Mouse (Mus musculus) embryonic facial prominence, embryonic 12.5 days (tissue): ENCODE measurements around the gene Il1f10. TPM values are rescaled to one million over a fixed set of nuclear protein-coding genes. Genes with fewer than 3 reads are reported as not detected.

Source experiments
- ATAC-seq: fragments of 200-750 bp; cut with Nextera tagmentation; 2 replicates; pipeline ENCODE4 v1.8.0; 2017; ENCODE audit not compliant: insufficient number of reproducible peaks, insufficient read depth, low FRiP score, low TSS enrichment
- H3K27ac ChIP-seq: fragments of 300-500 bp; sonication (generic); 2 replicates; pipeline ENCODE4 v1.5.1; 2016; ENCODE audit warnings: mild to moderate bottlenecking
- H3K27me3 ChIP-seq: fragments of 300-500 bp; sonication (generic); 2 replicates; pipeline ENCODE4 v1.6.1; 2016; ENCODE audit warnings: mild to moderate bottlenecking, moderate library complexity
- H3K36me3 ChIP-seq: fragments of 300-500 bp; sonication (generic); 2 replicates; pipeline ENCODE4 v1.6.1; 2016; ENCODE audit warnings: mild to moderate bottlenecking
- H3K4me1 ChIP-seq: fragments of 300-500 bp; sonication (generic); 2 replicates; pipeline ENCODE4 v1.6.1; 2016
- H3K4me2 ChIP-seq: fragments of 300-500 bp; sonication (generic); replicated peaks from 2 replicates; pipeline ENCODE4 v1.6.1; 2016; ENCODE audit warnings: mild to moderate bottlenecking, moderate library complexity
- H3K4me3 ChIP-seq: fragments of 300-500 bp; sonication (generic); 2 replicates; pipeline ENCODE4 v1.5.1; 2016; ENCODE audit warnings: mild to moderate bottlenecking
- H3K9ac ChIP-seq: fragments of 300-500 bp; sonication (generic); 2 replicates; pipeline ENCODE4 v1.6.1; 2016; ENCODE audit warnings: mild to moderate bottlenecking, moderate library complexity
- H3K9me3 ChIP-seq: fragments of 300-500 bp; sonication (generic); 2 replicates; pipeline ENCODE4 v1.6.1; 2016; ENCODE audit warnings: mild to moderate bottlenecking, moderate library complexity
- WGBS: fragments of 180-500 bp; shearing (Covaris S2); methylation state at CpG from one replicate; pipeline ENCODE4 v1.1.7; 2016; 5-methylcytosine and 5-hydroxymethylcytosine counted together
- polyA plus RNA-seq: library from polyadenylated mRNA; unstranded; fragments of >200 nt; fragmentation: Nextera tagmentation; extraction: Ambion mirVana; gene quantifications from 2 replicates; pipeline ENCODE4 v1.2.1, GENCODE M21; 2016

Gene Il1f10
- polyA plus RNA-seq = not detected in 2 replicates

GRCm38 (mm10) chr2:24290896-24291295, at the start of gene Il1f10:
Gene Il1f10, plus strand, starts transcription at chr2:24291196.
- no peaks in the 10 kb centered on the region for H3K27me3 ChIP-seq
- H3K4me3 ChIP-seq = no peak within 1 kb of the TSS
- no peak within 1 kb of the TSS for H3K9ac ChIP-seq
- H3K4me2 ChIP-seq = no peak within 1 kb of the TSS
- 69% methylated on average over 5 of the region's 5 CpGs for WGBS
- no peaks in the 10 kb centered on the region for H3K9me3 ChIP-seq
- no peak within 1 kb of the TSS for H3K27ac ChIP-seq
- no peaks in the 10 kb centered on the region for H3K4me1 ChIP-seq
- ATAC-seq = no peak
- H3K36me3 ChIP-seq = no peaks in the 10 kb centered on the region

GRCm38 (mm10) chr2:24267503-24267902, 23.5 kb upstream of the Il1f10 start:
- Histone ChIP-seq H3K36me3 (no peaks in the 10 kb centered on the region), H3K9ac (no peak overlapping the region), H3K27ac (no peak overlapping the region), H3K4me1 (no peaks in the 10 kb centered on the region), H3K27me3 (no peaks in the 10 kb centered on the region), H3K4me2 (no peak overlapping the region), H3K4me3 (no peak overlapping the region), H3K9me3 (no peaks in the 10 kb centered on the region)
- 85% methylated on average over 1 of the region's 1 CpGs for WGBS
- no peak for ATAC-seq

- Histone ChIP-seq H3K4me3 (no peak overlapping the region), H3K4me2 (no peak overlapping the region), H3K36me3 (no peaks in the 10 kb centered on the region), H3K27ac (no peak overlapping the region), H3K9ac (no peak overlapping the region), H3K27me3 (no peaks in the 10 kb centered on the region), H3K4me1 (no peaks in the 10 kb centered on the region), H3K9me3 (no peaks in the 10 kb centered on the region)
- ATAC-seq = no peak
- 61% methylated on average over 2 of the region's 2 CpGs for WGBS
Observed at GRCm38 (mm10) chr2:24273619-24274018, 17.4 kb upstream of the Il1f10 start.

GRCm38 (mm10) chr2:24275146-24275545, 15.8 kb upstream of the Il1f10 start:
- no peak overlapping the region for H3K4me2 ChIP-seq
- H3K4me3 ChIP-seq = no peak overlapping the region
- no peaks in the 10 kb centered on the region for H3K27me3 ChIP-seq
- no peak for ATAC-seq
- no peaks in the 10 kb centered on the region for H3K36me3 ChIP-seq
- no peaks in the 10 kb centered on the region for H3K4me1 ChIP-seq
- 61% methylated on average over 1 of the region's 1 CpGs for WGBS
- no peaks in the 10 kb centered on the region for H3K9me3 ChIP-seq
- H3K27ac ChIP-seq = no peak overlapping the region
- no peak overlapping the region for H3K9ac ChIP-seq

GRCm38 (mm10) chr2:24276654-24277053, 14.3 kb upstream of the Il1f10 start, which contains the start of gene Il1f5:
Gene Il1f5, plus strand, starts transcription at chr2:24276954.
- no peaks in the 10 kb centered on the region for H3K9me3 ChIP-seq
- no peak within 1 kb of the TSS for H3K9ac ChIP-seq
- H3K27ac ChIP-seq = no peak within 1 kb of the TSS
- no peaks in the 10 kb centered on the region for H3K4me1 ChIP-seq
- no peaks in the 10 kb centered on the region for H3K27me3 ChIP-seq
- no peak for ATAC-seq
- H3K36me3 ChIP-seq = no peaks in the 10 kb centered on the region
- no peak within 1 kb of the TSS for H3K4me3 ChIP-seq
- H3K4me2 ChIP-seq = no peak within 1 kb of the TSS

- no peak for ATAC-seq
- H3K36me3 ChIP-seq = no peaks in the 10 kb centered on the region
- H3K9ac ChIP-seq = no peak overlapping the region
- H3K9me3 ChIP-seq = no peaks in the 10 kb centered on the region
- H3K4me1 ChIP-seq = no peaks in the 10 kb centered on the region
- H3K4me3 ChIP-seq = no peak overlapping the region
- WGBS = 59% methylated on average over 1 of the region's 1 CpGs
- no peak overlapping the region for H3K4me2 ChIP-seq
- H3K27me3 ChIP-seq = no peaks in the 10 kb centered on the region
- H3K27ac ChIP-seq = no peak overlapping the region
Observed at GRCm38 (mm10) chr2:24294616-24295015, 3.6 kb downstream of the Il1f10 start.

- H3K4me3 ChIP-seq = no peak overlapping the region
- no peaks in the 10 kb centered on the region for H3K36me3 ChIP-seq
- H3K4me1 ChIP-seq = no peaks in the 10 kb centered on the region
- no peak overlapping the region for H3K9ac ChIP-seq
- WGBS = 8% methylated on average over 3 of the region's 3 CpGs
- H3K27me3 ChIP-seq = no peaks in the 10 kb centered on the region
- H3K27ac ChIP-seq = no peak overlapping the region
- no peaks in the 10 kb centered on the region for H3K9me3 ChIP-seq
- ATAC-seq = no peak
- H3K4me2 ChIP-seq = no peak overlapping the region
Observed at GRCm38 (mm10) chr2:24296837-24297236, 5.8 kb downstream of the Il1f10 start.

- H3K27ac ChIP-seq = no peak overlapping the region
- H3K4me1 ChIP-seq = no peaks in the 10 kb centered on the region
- no peak overlapping the region for H3K9ac ChIP-seq
- H3K36me3 ChIP-seq = no peaks in the 10 kb centered on the region
- 51% methylated on average over 6 of the region's 6 CpGs for WGBS
- no peaks in the 10 kb centered on the region for H3K9me3 ChIP-seq
- H3K4me3 ChIP-seq = no peak overlapping the region
- H3K4me2 ChIP-seq = no peak overlapping the region
- no peak for ATAC-seq
- no peaks in the 10 kb centered on the region for H3K27me3 ChIP-seq
Observed at GRCm38 (mm10) chr2:24311302-24312001, 20.5 kb downstream of the Il1f10 start.

GRCm38 (mm10) chr2:24316919-24317318, 25.9 kb downstream of the Il1f10 start:
- no peak overlapping the region for H3K27ac ChIP-seq
- H3K27me3 ChIP-seq = no peaks in the 10 kb centered on the region
- H3K9ac ChIP-seq = no peak overlapping the region
- no peaks in the 10 kb centered on the region for H3K4me1 ChIP-seq
- no peak for ATAC-seq
- no peaks in the 10 kb centered on the region for H3K9me3 ChIP-seq
- no peak overlapping the region for H3K4me3 ChIP-seq
- 85% methylated on average over 1 of the region's 1 CpGs for WGBS
- H3K36me3 ChIP-seq = no peaks in the 10 kb centered on the region
- no peak overlapping the region for H3K4me2 ChIP-seq

- no peak for ATAC-seq
- no peaks in the 10 kb centered on the region for H3K4me1 ChIP-seq
Observed at GRCm38 (mm10) chr2:24317919-24318598, 27.1 kb downstream of the Il1f10 start.

GRCm38 (mm10) chr2:24335333-24335732, 44.3 kb downstream of the Il1f10 start:
- WGBS = 53% methylated on average over 3 of the region's 3 CpGs
- no peak overlapping the region for H3K4me2 ChIP-seq
- H3K27ac ChIP-seq = no peak overlapping the region

More at GRCm38 (mm10) chr2:24317919-24318598, 27.1 kb downstream of the Il1f10 start:
- Histone ChIP-seq H3K4me2 (no peak overlapping the region), H3K9me3 (no peaks in the 10 kb centered on the region), H3K27ac (no peak overlapping the region), H3K4me3 (no peak overlapping the region), H3K27me3 (no peaks in the 10 kb centered on the region), H3K36me3 (no peaks in the 10 kb centered on the region), H3K9ac (no peak overlapping the region)
- whole genome bisulfite sequencing = 78% methylated on average over 4 of the region's 4 CpGs

GRCm38 (mm10) chr2:24336545-24336944, 45.5 kb downstream of the Il1f10 start, which contains the start of gene Il1rn:
Gene Il1rn, plus strand, starts transcription at chr2:24336853.
- Histone ChIP-seq H3K9me3 (no peaks in the 10 kb centered on the region), H3K4me3 (no peak within 1 kb of the TSS), H3K9ac (no peak within 1 kb of the TSS), H3K27ac (no peak within 1 kb of the TSS), H3K4me2 (no peak within 1 kb of the TSS), H3K36me3 (no peaks in the 10 kb centered on the region), H3K4me1 (no peaks in the 10 kb centered on the region), H3K27me3 (no peaks in the 10 kb centered on the region)
- 76% methylated on average over 2 of the region's 2 CpGs for WGBS
- ATAC-seq = no peak

More at GRCm38 (mm10) chr2:24335333-24335732, 44.3 kb downstream of the Il1f10 start:
- no peaks in the 10 kb centered on the region for H3K36me3 ChIP-seq
- H3K4me3 ChIP-seq = no peak overlapping the region
- H3K9ac ChIP-seq = no peak overlapping the region
- ATAC-seq = no peak
- H3K9me3 ChIP-seq = no peaks in the 10 kb centered on the region
- H3K4me1 ChIP-seq = no peaks in the 10 kb centered on the region
- no peaks in the 10 kb centered on the region for H3K27me3 ChIP-seq
